Mouse (Mus musculus) adrenal gland, postnatal 14 days (tissue): ENCODE measurements around the gene Ap1b1. TPM values are rescaled to one million over a fixed set of nuclear protein-coding genes. Genes with fewer than 3 reads are reported as not detected.
A peak's percentile ranks its signal among the peaks of the same experiment; 100 is the strongest.

Source experiments
- DNase-seq: peaks from one replicate; pipeline ENCODE4 v3.0.0; 2021; ENCODE audit warnings: mixed read lengths
- total RNA-seq: library from RNA; stranded (reverse); gene quantifications from 2 replicates; pipeline ENCODE4 v1.2.3, GENCODE M21; 2021

The Ap1b1 gene
- total RNA-seq, 1 experiment from 2014 or later: 59.5 TPM

GRCm38 (mm10) chr11:4984249-4984648, 2.4 kb upstream of the Ap1b1 start:
- peak; percentile 37 for DNase-seq

GRCm38 (mm10) chr11:4984799-4985198, 1.8 kb upstream of the Ap1b1 start:
- DNase-seq: no peak

- DNase-seq: no peak
Observed at GRCm38 (mm10) chr11:4987487-4987852, 846 bp downstream of the Ap1b1 start.

- DNase-seq: no peak
Observed at GRCm38 (mm10) chr11:4989187-4989586, 2.6 kb downstream of the Ap1b1 start.

- DNase-seq: no peak
Observed at GRCm38 (mm10) chr11:4992471-4992870, 5.8 kb downstream of the Ap1b1 start.

GRCm38 (mm10) chr11:4995676-4996075, 9.1 kb downstream of the Ap1b1 start:
- no peak for DNase-seq

GRCm38 (mm10) chr11:4996621-4997199, 10.1 kb downstream of the Ap1b1 start:
- no peak for DNase-seq

- no peak for DNase-seq
Observed at GRCm38 (mm10) chr11:4998352-4998751, 11.7 kb downstream of the Ap1b1 start.

- no peak for DNase-seq
Observed at GRCm38 (mm10) chr11:4998762-4999161, 12.1 kb downstream of the Ap1b1 start.

- no peak for DNase-seq
Observed at GRCm38 (mm10) chr11:5000241-5000640, 13.6 kb downstream of the Ap1b1 start.

- DNase-seq: no peak
Observed at GRCm38 (mm10) chr11:5002826-5003225, 16.2 kb downstream of the Ap1b1 start.

GRCm38 (mm10) chr11:5005528-5005927, 18.9 kb downstream of the Ap1b1 start:
- no peak for DNase-seq

- DNase-seq: peak; percentile 34
Observed at GRCm38 (mm10) chr11:5007186-5007585, 20.6 kb downstream of the Ap1b1 start.

- no peak for DNase-seq
Observed at GRCm38 (mm10) chr11:5008867-5009266, 22.2 kb downstream of the Ap1b1 start.

- no peak for DNase-seq
Observed at GRCm38 (mm10) chr11:5009354-5010074, 22.9 kb downstream of the Ap1b1 start.

GRCm38 (mm10) chr11:5010205-5010604, 23.6 kb downstream of the Ap1b1 start:
- DNase-seq: no peak

- DNase-seq: no peak
Observed at GRCm38 (mm10) chr11:5011480-5011879, 24.9 kb downstream of the Ap1b1 start.

GRCm38 (mm10) chr11:5012213-5012715, 25.6 kb downstream of the Ap1b1 start:
- no peak for DNase-seq

GRCm38 (mm10) chr11:5015720-5016119, 29.1 kb downstream of the Ap1b1 start:
- peak; percentile 87 for DNase-seq

- DNase-seq: no peak
Observed at GRCm38 (mm10) chr11:5016286-5016685, 29.7 kb downstream of the Ap1b1 start.

GRCm38 (mm10) chr11:5017506-5017905, 30.9 kb downstream of the Ap1b1 start:
- DNase-seq: peak; percentile 51

- no peak for DNase-seq
Observed at GRCm38 (mm10) chr11:5025108-5025507, 38.5 kb downstream of the Ap1b1 start.

GRCm38 (mm10) chr11:5028228-5028627, 41.6 kb downstream of the Ap1b1 start:
- no peak for DNase-seq

GRCm38 (mm10) chr11:5032706-5033105, 46.1 kb downstream of the Ap1b1 start:
- no peak for DNase-seq
